Mouse (Mus musculus) neural tube, embryonic 14.5 days (tissue): ENCODE data around the gene Epor. TPM values are rescaled to one million over a fixed set of nuclear protein-coding genes. Genes with fewer than 3 reads are reported as not detected.

Experiments
- ATAC-seq: fragments of 200-750 bp; cut with Nextera tagmentation; 2 replicates; pipeline ENCODE4 v1.8.0; 2017; ENCODE audit warnings: low read depth, mild to moderate bottlenecking, moderate TSS enrichment, moderate library complexity
- H3K27ac ChIP-seq: fragments of 300-500 bp; sonication (generic); 2 replicates; pipeline ENCODE4 v1.5.1; 2014; ENCODE audit warnings: low read depth, mild to moderate bottlenecking, control low read depth, low read length, moderate library complexity, mixed read lengths
- H3K27me3 ChIP-seq: fragments of 300-500 bp; sonication (generic); 2 replicates; pipeline ENCODE4 v1.6.1; 2014; ENCODE audit warnings: low read length; ENCODE audit not compliant: control insufficient read depth, insufficient read depth
- H3K36me3 ChIP-seq: fragments of 300-500 bp; sonication (generic); 2 replicates; pipeline ENCODE4 v1.6.1; 2014; ENCODE audit warnings: low read length, mixed read lengths; ENCODE audit not compliant: control insufficient read depth, insufficient read depth
- H3K4me1 ChIP-seq: fragments of 300-500 bp; sonication (generic); 2 replicates; pipeline ENCODE4 v1.6.1; 2014; ENCODE audit warnings: low read length; ENCODE audit not compliant: control insufficient read depth, insufficient read depth
- H3K4me2 ChIP-seq: fragments of 300-500 bp; sonication (generic); 2 replicates; pipeline ENCODE4 v1.6.1; 2014; ENCODE audit warnings: mild to moderate bottlenecking, low read depth, low read length, control low read depth
- H3K4me3 ChIP-seq: fragments of 300-500 bp; sonication (generic); 2 replicates; pipeline ENCODE4 v1.5.1; 2014; ENCODE audit warnings: low read depth, low read length, control low read depth, mixed read lengths
- H3K9ac ChIP-seq: fragments of 300-500 bp; sonication (generic); replicated peaks from 2 replicates; pipeline ENCODE4 v1.6.1; 2014; ENCODE audit warnings: low read depth, mild to moderate bottlenecking, control low read depth, low read length, mixed read lengths
- H3K9me3 ChIP-seq: fragments of 300-500 bp; sonication (generic); 2 replicates; pipeline ENCODE4 v1.6.1; 2016; ENCODE audit warnings: low read length; ENCODE audit not compliant: control insufficient read depth
- WGBS: fragments of 180-500 bp; shearing (Covaris S2); extraction: QIAGEN DNeasy Blood & Tissue Kit; methylation state at CpG from one replicate; pipeline ENCODE4 v1.1.7; 2014; 5-methylcytosine and 5-hydroxymethylcytosine counted together
- polyA plus RNA-seq: library from polyadenylated mRNA; unstranded; fragments of >200 nt; fragmentation: Nextera tagmentation; extraction: Ambion mirVana; gene quantifications from 2 replicates; pipeline ENCODE4 v1.2.1, GENCODE M21; 2014

Epor gene
- 0.67 and 2.0 TPM in 2 replicates for polyA plus RNA-seq

DNA sequence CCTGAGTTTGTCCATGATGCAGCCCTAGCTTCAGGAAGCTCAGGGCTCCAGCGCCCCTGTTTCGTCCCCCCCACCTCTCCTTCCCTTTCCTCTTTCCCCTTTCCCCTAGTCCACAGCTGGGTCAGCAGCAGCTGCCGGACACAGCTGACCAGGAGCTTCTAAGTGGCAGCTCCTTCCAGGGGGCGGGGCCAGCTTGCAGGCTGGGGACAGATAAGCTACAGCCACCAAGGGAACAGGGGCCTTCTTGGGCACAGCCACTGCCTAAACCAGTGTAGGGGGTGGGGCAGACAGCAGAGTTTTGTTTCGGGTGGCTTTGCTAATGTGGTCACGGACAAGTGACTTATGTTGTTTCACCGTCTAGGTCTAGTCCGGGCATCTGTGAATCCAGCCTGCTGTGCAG is at the start of gene Epor:
Gene Epor, minus strand, starts transcription at position 90 of the 400 bp plus-strand sequence.
- H3K4me1 ChIP-seq: peaks cover 19% of the 10 kb centered on the region
- no peaks in the 10 kb centered on the region for H3K36me3 ChIP-seq
- H3K9me3 ChIP-seq: no peaks in the 10 kb centered on the region
- peaks cover 33% of the 10 kb centered on the region for H3K27me3 ChIP-seq
- peak within 1 kb of the TSS; percentile 30 for H3K4me3 ChIP-seq
- peak within 1 kb of the TSS; percentile 63 for H3K4me2 ChIP-seq
- 21% methylated on average over 8 of the region's 8 CpGs for WGBS
- ATAC-seq: no peak
- peak within 1 kb of the TSS; percentile 11 for H3K9ac ChIP-seq
- H3K27ac ChIP-seq: no peak within 1 kb of the TSS

DNA sequence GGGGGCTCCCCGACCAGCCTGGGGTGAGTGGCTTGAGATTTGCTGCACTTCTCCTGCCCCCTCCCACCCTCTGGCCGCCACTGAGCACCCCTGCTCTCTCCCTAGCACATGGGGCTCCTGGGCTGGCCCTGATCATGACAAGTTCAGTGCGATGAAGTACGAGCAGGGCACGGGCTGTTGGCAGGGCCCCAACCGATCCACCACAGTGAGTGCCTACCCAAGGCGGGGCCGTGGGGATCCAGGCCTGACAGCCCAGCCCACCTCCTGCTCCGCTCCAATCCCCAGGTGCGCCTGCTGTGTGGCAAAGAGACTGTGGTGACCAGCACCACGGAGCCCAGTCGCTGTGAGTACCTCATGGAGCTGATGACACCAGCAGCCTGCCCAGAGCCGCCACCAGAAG is 49.4 kb upstream of the Epor start:
- 91% methylated on average over 13 of the region's 13 CpGs for WGBS
- H3K9ac ChIP-seq: no peak overlapping the region
- H3K4me2 ChIP-seq: no peak overlapping the region
- peaks cover 58% of the 10 kb centered on the region for H3K36me3 ChIP-seq
- ATAC-seq: no peak
- H3K9me3 ChIP-seq: no peaks in the 10 kb centered on the region
- no peak overlapping the region for H3K4me3 ChIP-seq
- no peak overlapping the region for H3K27ac ChIP-seq
- no peaks in the 10 kb centered on the region for H3K27me3 ChIP-seq
- H3K4me1 ChIP-seq: no peaks in the 10 kb centered on the region

DNA sequence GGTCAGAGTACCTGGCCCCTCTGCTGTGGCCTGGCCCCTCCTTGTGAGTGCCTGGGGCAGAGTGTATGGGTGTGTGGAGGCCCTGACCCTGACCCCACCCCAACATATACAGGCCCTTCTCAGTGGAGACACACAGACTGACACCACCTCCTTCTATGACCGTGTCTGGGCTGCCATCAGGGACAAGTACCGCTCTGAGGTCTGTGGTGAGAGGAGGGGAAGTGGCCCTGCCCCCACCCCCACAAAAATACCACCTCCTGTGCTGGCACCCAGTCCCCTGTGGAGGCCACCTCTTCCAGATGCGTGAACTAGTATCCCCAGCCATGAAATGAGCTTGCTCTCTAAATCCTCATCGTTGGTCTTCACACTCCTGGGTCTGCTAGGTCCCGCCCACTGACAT is 47.7 kb upstream of the Epor start:
- H3K36me3 ChIP-seq: peaks cover 56% of the 10 kb centered on the region
- ATAC-seq: 0 out of 2 replicates have a peak, but pooled peaks have one; percentile 28

DNA sequence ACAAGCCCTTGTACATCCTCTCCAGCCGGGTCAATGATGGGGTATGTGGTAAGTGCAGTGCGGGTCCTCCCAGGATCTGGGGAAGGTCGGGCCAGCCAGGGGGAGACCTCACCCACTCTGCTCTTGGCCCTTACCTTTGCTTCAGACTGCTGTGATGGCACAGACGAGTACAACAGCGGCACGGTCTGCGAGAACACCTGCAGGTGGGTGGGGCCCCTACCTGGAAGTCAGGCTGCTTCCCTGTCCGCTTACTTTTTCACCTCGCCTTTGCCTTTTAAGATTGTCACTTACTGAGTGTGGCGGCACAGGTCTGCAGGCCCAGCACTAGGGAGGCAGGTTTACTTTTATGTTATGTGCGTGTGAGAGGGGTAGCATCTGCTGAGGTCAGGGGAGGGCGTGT is 41.2 kb upstream of the Epor start:
- Histone ChIP-seq H3K4me1 (peaks cover 21% of the 10 kb centered on the region), H3K4me2 (peak overlapping the region; percentile 74; the same call in 1 of the 2 replicates), H3K27ac (no peak overlapping the region), H3K4me3 (no peak overlapping the region), H3K36me3 (peaks cover 26% of the 10 kb centered on the region), H3K9me3 (no peaks in the 10 kb centered on the region), H3K27me3 (no peaks in the 10 kb centered on the region), H3K9ac (no peak overlapping the region)
- no peak for ATAC-seq
- 91% methylated on average over 12 of the region's 12 CpGs for WGBS

More for the DNA sequence above, 47.7 kb upstream of the Epor start:
- Histone ChIP-seq H3K4me3 (no peak overlapping the region), H3K4me2 (no peak overlapping the region), H3K27me3 (no peaks in the 10 kb centered on the region), H3K4me1 (no peaks in the 10 kb centered on the region), H3K9me3 (no peaks in the 10 kb centered on the region), H3K9ac (no peak overlapping the region), H3K27ac (no peak overlapping the region)
- WGBS: 85% methylated on average over 5 of the region's 5 CpGs

DNA sequence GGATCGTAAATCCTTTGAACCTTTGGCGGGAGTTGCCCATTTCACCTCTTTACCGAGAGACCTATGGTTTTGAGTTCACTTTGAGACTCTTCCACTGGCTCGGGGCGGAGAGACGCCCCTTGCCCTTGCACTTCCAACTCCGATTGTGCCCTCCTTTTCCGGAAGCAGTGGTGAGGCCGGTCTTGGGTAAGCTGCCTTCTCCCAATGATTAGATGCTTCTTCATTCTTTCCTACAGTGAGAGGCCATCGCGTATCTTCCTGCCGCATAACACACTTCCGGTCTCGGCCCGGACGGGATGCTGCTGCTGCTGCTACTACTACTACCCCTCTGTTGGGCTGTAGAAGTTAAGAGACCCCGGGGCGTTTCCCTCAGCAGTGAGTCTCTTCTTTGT is 39.9 kb upstream of the Epor start:
- ATAC-seq: peak; percentile 26
- H3K27ac ChIP-seq: peak overlapping the region; percentile 66
- H3K36me3 ChIP-seq: peaks cover 18% of the 10 kb centered on the region
- under 1% methylated on average over 18 of the region's 18 CpGs for WGBS
- no peaks in the 10 kb centered on the region for H3K9me3 ChIP-seq
- H3K9ac ChIP-seq: peak overlapping the region; percentile 60
- peak overlapping the region; percentile 74 for H3K4me2 ChIP-seq
- H3K27me3 ChIP-seq: no peaks in the 10 kb centered on the region
- peaks cover 21% of the 10 kb centered on the region for H3K4me1 ChIP-seq
- H3K4me3 ChIP-seq: peak overlapping the region; percentile 62

DNA sequence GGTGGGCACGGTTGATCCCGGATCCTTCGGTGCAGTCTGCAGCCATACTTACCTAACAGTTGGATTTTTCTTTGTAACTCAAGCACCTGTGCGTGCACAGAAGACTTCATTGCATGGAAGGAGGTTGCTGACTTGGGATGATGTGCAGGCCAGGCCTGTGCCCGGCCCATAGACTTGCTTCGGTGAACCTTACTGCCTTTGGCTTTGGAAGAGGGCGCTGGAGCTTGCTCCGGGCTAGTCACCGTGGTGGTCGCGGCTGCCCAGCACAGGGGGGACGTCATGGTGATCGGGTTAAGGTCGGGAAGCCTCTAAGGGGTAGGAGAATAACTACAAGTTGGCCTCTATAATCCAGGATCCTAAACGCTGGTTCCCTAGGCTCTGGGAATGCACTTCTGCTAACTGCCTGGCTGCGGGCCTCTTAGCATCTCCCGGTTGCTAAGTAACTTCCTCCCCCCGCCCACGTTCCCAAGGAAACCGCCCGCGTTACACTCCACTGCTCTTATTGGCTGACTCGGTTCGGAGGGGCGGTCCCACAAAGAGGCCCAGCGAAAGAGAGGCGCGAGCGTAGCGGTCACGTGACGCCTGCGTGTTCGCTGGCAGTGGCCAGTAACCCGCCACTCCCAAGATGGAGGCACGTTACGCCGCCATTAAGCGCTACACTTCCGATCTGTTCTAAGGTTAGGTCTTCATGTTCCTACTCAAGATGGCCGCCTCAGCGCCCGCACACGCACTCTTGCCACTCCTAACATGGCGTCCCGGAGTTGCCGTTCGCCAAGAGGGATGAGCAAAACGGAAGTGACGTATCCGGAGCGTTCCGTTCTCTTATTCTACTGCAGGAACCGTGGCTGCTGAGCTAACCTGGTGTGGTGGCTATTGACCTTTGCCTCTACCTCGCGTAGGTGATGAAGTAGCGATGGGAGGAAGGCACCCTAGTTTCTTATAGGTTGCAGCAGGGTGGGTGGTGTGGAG is 39.2 kb upstream of the Epor start, which contains the start of the genes Ccdc151 and Prkcsh:
Gene Ccdc151, minus strand, starts transcription at position 441 of the 969 bp plus-strand sequence.
Gene Prkcsh, plus strand, starts transcription at position 613 of the 969 bp plus-strand sequence.
- Histone ChIP-seq H3K4me3 (peak within 1 kb of the TSS; percentile 62), H3K27ac (peak within 1 kb of the TSS; percentile 73), H3K36me3 (peaks cover 11% of the 10 kb centered on the region; the same call in 1 of the 2 replicates), H3K4me2 (peak within 1 kb of the TSS; percentile 74), H3K27me3 (no peaks in the 10 kb centered on the region), H3K9ac (peak within 1 kb of the TSS; percentile 60), H3K4me1 (peaks cover 21% of the 10 kb centered on the region), H3K9me3 (no peaks in the 10 kb centered on the region)
- WGBS: 5% methylated on average over 56 of the region's 57 CpGs
- ATAC-seq: peak; percentile 99

DNA sequence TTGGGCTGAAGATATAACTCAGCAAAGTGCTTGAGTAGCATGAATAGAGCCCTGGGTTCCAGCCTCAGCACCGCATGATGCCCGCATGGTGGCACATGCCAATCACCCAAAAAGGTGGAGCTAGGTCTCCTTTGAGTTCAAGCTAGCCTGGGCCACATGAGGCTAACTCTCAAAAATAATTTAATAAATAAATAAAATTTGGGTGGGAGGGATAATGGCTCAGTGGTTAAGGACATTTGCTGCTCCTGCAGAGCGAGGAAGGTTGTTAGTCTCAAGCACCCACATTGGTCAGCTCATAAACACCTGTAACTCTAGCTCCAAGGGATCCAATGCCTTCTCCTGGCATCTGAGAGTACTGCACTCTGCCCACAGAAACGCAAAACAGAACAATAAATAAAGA is 38.3 kb upstream of the Epor start:
- no peak for ATAC-seq
- H3K4me3 ChIP-seq: no peak overlapping the region

DNA sequence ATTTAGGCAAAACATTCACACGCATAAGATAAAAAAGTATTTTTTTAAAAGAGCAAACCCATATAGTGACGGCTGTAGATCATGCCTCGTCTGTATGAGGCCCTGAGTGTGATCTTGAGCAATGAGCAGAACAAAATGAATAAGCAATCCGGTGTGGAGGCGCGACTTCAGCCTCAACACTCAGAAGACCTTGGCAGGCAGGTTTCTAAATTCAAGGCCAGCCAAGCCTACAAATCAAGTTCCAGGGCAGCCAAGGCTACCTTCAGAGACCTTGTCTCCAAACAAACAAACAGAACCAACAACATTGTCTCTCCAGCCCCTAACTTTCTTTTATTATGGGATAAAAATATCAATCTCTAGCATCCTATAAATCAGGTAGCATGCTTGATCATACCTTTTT is 37.0 kb upstream of the Epor start:
- 91% methylated on average over 6 of the region's 6 CpGs for WGBS

More for the DNA sequence above, 38.3 kb upstream of the Epor start:
- WGBS: 86% methylated on average over 4 of the region's 4 CpGs
- H3K27me3 ChIP-seq: no peaks in the 10 kb centered on the region
- no peak overlapping the region for H3K9ac ChIP-seq
- peaks cover 10% of the 10 kb centered on the region; the same call in 1 of the 2 replicates for H3K36me3 ChIP-seq
- H3K9me3 ChIP-seq: no peaks in the 10 kb centered on the region
- H3K4me1 ChIP-seq: peaks cover 21% of the 10 kb centered on the region
- no peak overlapping the region for H3K27ac ChIP-seq
- peak overlapping the region; percentile 57 for H3K4me2 ChIP-seq

More for the DNA sequence above, 37.0 kb upstream of the Epor start:
- H3K4me3 ChIP-seq: no peak overlapping the region
- H3K4me1 ChIP-seq: peaks cover 21% of the 10 kb centered on the region
- H3K36me3 ChIP-seq: 0 out of 2 replicates have a peak, but pooled peaks cover 5% of the 10 kb centered on the region
- no peak overlapping the region for H3K9ac ChIP-seq
- no peaks in the 10 kb centered on the region for H3K9me3 ChIP-seq
- no peak overlapping the region for H3K4me2 ChIP-seq
- ATAC-seq: no peak
- no peak overlapping the region for H3K27ac ChIP-seq
- no peaks in the 10 kb centered on the region for H3K27me3 ChIP-seq
